Mouse (Mus musculus): ENCODE results near the gene Nup160.
A peak's percentile ranks its signal among the peaks of the same experiment; 100 is the strongest.

The Nup160 gene

GRCm38 (mm10) chr2:90745053-90745678, 68.2 kb downstream of the Nup160 start, which contains the start of gene Fnbp4:
Gene Fnbp4 (plus strand): TSS chr2:90745370.
- DNase-seq (ENCODE audit: low spot score in 2 of 2): peak; percentile 95 to 97

- peak; percentile 49 to 56 for DNase-seq (ENCODE audit: low spot score in 2 of 2)
These were observed 68.9 kb downstream of the Nup160 start for GRCm38 (mm10) chr2:90745740-90746537.

- no peak for DNase-seq (ENCODE audit: low spot score in 2 of 2)
These were observed 69.5 kb downstream of the Nup160 start for GRCm38 (mm10) chr2:90746538-90746865.

- no peak for DNase-seq (ENCODE audit: low spot score in 2 of 2)
These were observed 70.1 kb downstream of the Nup160 start for GRCm38 (mm10) chr2:90747131-90747530.

- DNase-seq (ENCODE audit: low spot score in 2 of 2): no peak
These were observed 72.9 kb downstream of the Nup160 start for GRCm38 (mm10) chr2:90749676-90750459.

GRCm38 (mm10) chr2:90753565-90753964, 76.5 kb downstream of the Nup160 start:
- no peak for DNase-seq (ENCODE audit: low spot score in 2 of 2)

- no peak for DNase-seq (ENCODE audit: low spot score in 2 of 2)
These were observed 77.2 kb downstream of the Nup160 start for GRCm38 (mm10) chr2:90754188-90754587.

- DNase-seq (ENCODE audit: low spot score in 2 of 2): no peak
These were observed 88.1 kb downstream of the Nup160 start for GRCm38 (mm10) chr2:90765123-90765522.

GRCm38 (mm10) chr2:90781323-90781722, 104.3 kb downstream of the Nup160 start:
- no peak for DNase-seq (ENCODE audit: low spot score in 2 of 2)

GRCm38 (mm10) chr2:90781938-90782337, 104.9 kb downstream of the Nup160 start:
- DNase-seq (ENCODE audit: low spot score in 2 of 2): no peak

- DNase-seq (ENCODE audit: low spot score in 2 of 2): peak in 1 of 2 experiments; percentile 7
These were observed 105.4 kb downstream of the Nup160 start, which contains the start of gene Agbl2 for GRCm38 (mm10) chr2:90782458-90782857. Gene Agbl2 (plus strand): TSS chr2:90782727.

GRCm38 (mm10) chr2:90782901-90783486, 106.0 kb downstream of the Nup160 start:
- DNase-seq (ENCODE audit: low spot score in 2 of 2): no peak

Measured in thymus, postnatal 10 days (tissue).